Mouse (Mus musculus): ENCODE results near the gene Bhlha15.

Gene Bhlha15

GRCm38 (mm10) chr5:144189950-144190583 lies at the start of gene Bhlha15:
Bhlha15 (plus strand) TSS chr5:144190286.
- DNase-seq (ENCODE audit: low spot score in 2 of 2) = peak; percentile 49 to 58

GRCm38 (mm10) chr5:144143531-144143930 lies 46.6 kb upstream of the Bhlha15 start:
- DNase-seq (ENCODE audit: low spot score in 2 of 2) = no peak

DNA sequence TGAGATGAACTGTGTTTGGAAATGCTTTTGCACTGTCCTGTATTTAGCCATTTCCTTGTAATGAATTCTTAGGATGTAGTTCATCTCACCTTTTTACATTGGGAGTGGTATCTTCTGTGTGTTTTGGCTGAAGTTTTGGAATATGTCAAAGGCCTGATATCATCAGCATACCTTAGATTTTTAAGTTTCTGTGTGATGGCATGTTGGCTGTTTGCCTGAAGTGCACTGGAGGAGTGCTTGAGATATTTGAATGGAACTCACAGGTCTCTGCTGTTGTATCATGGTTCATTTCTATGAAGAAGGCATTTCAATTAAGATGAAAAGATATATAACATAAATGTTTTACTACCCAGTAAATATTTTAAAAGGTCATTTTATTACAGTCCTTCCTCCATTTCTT lies 43.2 kb upstream of the Bhlha15 start:
- no peak for DNase-seq (ENCODE audit: low spot score in 2 of 2)

- DNase-seq (ENCODE audit: low spot score in 2 of 2) = no peak
Observed at GRCm38 (mm10) chr5:144149530-144149929, 40.6 kb upstream of the Bhlha15 start.

- DNase-seq (ENCODE audit: low spot score in 2 of 2) = no peak
Observed at GRCm38 (mm10) chr5:144151270-144151669, 38.8 kb upstream of the Bhlha15 start.

GRCm38 (mm10) chr5:144154528-144154927 lies 35.6 kb upstream of the Bhlha15 start:
- DNase-seq (ENCODE audit: low spot score in 2 of 2) = peak; percentile 20 to 66

GRCm38 (mm10) chr5:144158604-144159003 lies 31.5 kb upstream of the Bhlha15 start:
- DNase-seq (ENCODE audit: low spot score in 2 of 2) = no peak

GRCm38 (mm10) chr5:144159137-144159536 lies 30.9 kb upstream of the Bhlha15 start:
- no peak for DNase-seq (ENCODE audit: low spot score in 2 of 2)

DNA sequence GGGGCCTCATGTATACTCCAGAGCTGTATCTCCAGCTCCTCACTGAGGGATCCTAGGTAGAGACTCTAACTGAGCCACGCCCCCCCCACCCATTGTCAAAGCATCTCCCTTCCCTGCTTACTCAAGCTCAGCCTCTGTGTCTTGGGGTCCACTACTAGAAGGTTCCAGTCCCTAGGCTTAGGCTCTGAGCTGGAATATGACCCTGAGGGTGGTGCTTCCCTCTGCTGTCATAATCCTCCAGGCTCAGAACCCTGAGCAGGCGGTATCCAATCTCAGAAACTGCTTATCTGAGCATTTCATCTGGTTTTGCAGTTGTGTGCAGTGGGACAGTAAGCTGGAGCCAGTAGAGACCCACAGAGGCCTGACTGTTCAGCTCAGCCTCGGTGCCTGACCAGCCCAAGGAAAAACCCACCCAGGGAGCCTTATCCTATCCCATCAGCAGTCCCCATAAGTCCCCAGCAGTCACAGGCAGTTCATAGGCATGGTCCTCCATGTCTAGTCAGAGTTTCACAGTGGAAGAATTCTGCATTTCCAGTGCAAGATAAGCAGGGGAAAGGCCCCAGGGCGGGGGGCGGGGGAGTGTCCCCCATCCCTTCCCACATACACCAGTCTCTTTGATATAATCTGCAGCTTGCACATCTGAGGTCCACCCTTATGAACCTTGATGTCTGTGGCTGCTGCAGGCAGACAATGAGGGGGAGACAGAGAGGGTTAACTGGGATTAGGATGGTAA lies 27.8 kb upstream of the Bhlha15 start:
- no peak for DNase-seq (ENCODE audit: low spot score in 2 of 2)

GRCm38 (mm10) chr5:144162813-144163517 lies 27.1 kb upstream of the Bhlha15 start:
- DNase-seq (ENCODE audit: low spot score in 2 of 2) = peak in 1 of 2 experiments; percentile 14

GRCm38 (mm10) chr5:144165756-144166155 lies 24.3 kb upstream of the Bhlha15 start:
- DNase-seq (ENCODE audit: low spot score in 2 of 2) = no peak

- DNase-seq (ENCODE audit: low spot score in 2 of 2) = no peak
Observed at GRCm38 (mm10) chr5:144169275-144169975, 20.7 kb upstream of the Bhlha15 start.

GRCm38 (mm10) chr5:144173648-144174047 lies 16.4 kb upstream of the Bhlha15 start:
- DNase-seq (ENCODE audit: low spot score in 2 of 2) = no peak

GRCm38 (mm10) chr5:144178216-144178615 lies 11.9 kb upstream of the Bhlha15 start:
- DNase-seq (ENCODE audit: low spot score in 2 of 2) = no peak

- DNase-seq (ENCODE audit: low spot score in 2 of 2) = no peak
Observed at GRCm38 (mm10) chr5:144181249-144181648, 8.8 kb upstream of the Bhlha15 start.

GRCm38 (mm10) chr5:144182542-144183247 lies 7.4 kb upstream of the Bhlha15 start:
- DNase-seq (ENCODE audit: low spot score in 2 of 2) = no peak

GRCm38 (mm10) chr5:144183248-144183559 lies 6.9 kb upstream of the Bhlha15 start:
- DNase-seq (ENCODE audit: low spot score in 2 of 2) = no peak

DNA sequence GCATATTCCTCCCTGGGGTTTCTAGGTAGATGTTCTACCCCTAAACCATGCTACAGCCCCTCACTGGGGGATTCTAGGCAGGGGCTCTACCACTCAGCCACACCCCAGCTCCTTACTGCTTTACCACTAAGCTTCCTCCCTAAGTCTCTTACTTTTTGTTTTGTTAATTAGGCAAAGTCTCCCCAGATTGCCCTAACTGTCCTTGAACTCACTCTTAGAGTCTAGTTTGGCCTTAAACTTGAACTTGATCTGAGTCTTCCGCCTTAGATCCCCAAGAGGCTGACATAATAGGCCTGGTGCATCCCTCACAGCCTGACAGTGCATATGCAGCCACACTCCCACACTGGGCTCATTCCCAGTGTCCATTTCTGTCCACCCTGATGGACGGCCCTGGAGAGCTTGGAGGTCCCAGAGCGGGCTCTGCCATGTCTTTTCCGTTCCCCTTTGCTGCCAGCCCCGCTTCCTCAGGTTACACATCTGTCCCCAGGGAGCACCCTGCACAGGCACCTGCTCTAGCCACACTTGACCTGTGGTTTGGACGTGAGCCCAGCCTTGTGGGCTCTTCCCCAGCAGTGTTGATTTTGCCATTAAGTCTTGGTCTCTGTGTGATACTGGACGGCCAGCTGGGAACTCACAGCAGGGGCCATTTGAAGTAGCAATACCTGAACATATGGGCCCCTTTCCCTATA lies 6.3 kb upstream of the Bhlha15 start:
- DNase-seq (ENCODE audit: low spot score in 2 of 2) = no peak

DNA sequence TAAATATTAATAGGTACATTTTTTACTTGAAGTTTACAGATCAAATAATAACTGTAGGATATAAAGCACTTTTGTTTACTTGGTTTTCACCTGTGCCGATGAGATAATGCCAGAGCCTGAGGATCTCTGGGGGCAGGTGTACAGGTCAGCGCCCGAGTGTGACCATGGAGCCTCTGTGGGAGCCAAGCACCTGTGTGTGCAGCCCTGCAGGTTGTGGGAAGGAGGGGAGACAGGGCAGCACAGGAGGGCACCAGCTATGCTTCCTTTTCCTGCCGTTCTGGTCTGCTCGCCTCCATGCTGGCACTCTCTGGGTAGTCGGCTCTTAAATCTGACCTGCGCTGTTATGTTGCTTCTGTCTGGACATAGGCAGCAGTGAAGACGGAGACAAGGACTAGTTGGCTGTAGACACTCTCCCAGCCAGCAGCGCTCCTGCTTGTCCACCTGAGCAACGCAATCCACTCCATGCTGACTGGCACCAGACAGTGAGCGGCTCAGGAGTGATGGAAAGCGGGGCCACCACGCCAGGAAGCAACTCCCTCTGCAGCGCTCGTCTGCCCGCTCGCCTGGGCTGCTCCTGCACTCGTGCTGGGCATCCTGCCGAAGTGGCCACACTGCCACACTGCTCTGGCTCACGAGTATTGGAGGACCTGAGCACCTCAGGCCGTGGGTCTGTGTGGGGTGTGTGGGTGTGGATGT lies 5.6 kb upstream of the Bhlha15 start:
- no peak for DNase-seq (ENCODE audit: low spot score in 2 of 2)

- DNase-seq (ENCODE audit: low spot score in 2 of 2) = no peak
Observed at GRCm38 (mm10) chr5:144188422-144188821, 1.7 kb upstream of the Bhlha15 start.
